Mouse (Mus musculus) lung, embryonic 14.5 days (tissue): ENCODE data around the gene Phf24. TPM values are rescaled to one million over a fixed set of nuclear protein-coding genes. Genes with fewer than 3 reads are reported as not detected.

ENCODE experiments used
- ATAC-seq: fragments of 200-750 bp; cut with Nextera tagmentation; 2 replicates; pipeline ENCODE4 v1.8.0; 2017; ENCODE audit warnings: mild to moderate bottlenecking, moderate TSS enrichment, moderate library complexity; ENCODE audit not compliant: insufficient read depth
- DNase-seq: peaks from one replicate; pipeline ENCODE4 v3.0.0-alpha.2; 2015
- H3K27ac ChIP-seq: fragments of 300-500 bp; sonication (generic); 2 replicates; pipeline ENCODE4 v1.5.1; 2014; ENCODE audit warnings: low read depth, mild to moderate bottlenecking, moderate library complexity
- H3K27me3 ChIP-seq: fragments of 300-500 bp; sonication (generic); 2 replicates; pipeline ENCODE4 v1.6.1; 2014; ENCODE audit warnings: low read length, control low read depth; ENCODE audit not compliant: insufficient read depth
- H3K36me3 ChIP-seq: fragments of 300-500 bp; sonication (generic); 2 replicates; pipeline ENCODE4 v1.6.1; 2014; ENCODE audit warnings: control low read depth; ENCODE audit not compliant: insufficient read depth
- H3K4me1 ChIP-seq: fragments of 300-500 bp; sonication (generic); 2 replicates; pipeline ENCODE4 v1.6.1; 2014; ENCODE audit warnings: antibody characterized with exemption, control low read depth; ENCODE audit not compliant: insufficient read depth
- H3K4me2 ChIP-seq: fragments of 300-500 bp; sonication (generic); 2 replicates; pipeline ENCODE4 v1.6.1; 2014; ENCODE audit warnings: mild to moderate bottlenecking
- H3K4me3 ChIP-seq: fragments of 300-500 bp; sonication (generic); 2 replicates; pipeline ENCODE4 v1.5.1; 2014; ENCODE audit warnings: low read depth, low read length
- H3K9ac ChIP-seq: fragments of 300-500 bp; sonication (generic); 2 replicates; pipeline ENCODE4 v1.6.1; 2014
- H3K9me3 ChIP-seq: fragments of 300-500 bp; sonication (generic); 2 replicates; pipeline ENCODE4 v1.6.1; 2016; ENCODE audit warnings: low read depth, low read length, control low read depth
- CTCF ChIP-seq: IDR thresholded peaks from 2 replicates; pipeline ENCODE4 v1.5.1; 2016; ENCODE audit warnings: antibody characterized with exemption, low read depth
- WGBS: fragments of 180-500 bp; shearing (Covaris S2); extraction: QIAGEN DNeasy Blood & Tissue Kit; methylation state at CpG from one replicate; pipeline ENCODE4 v1.1.7; 2014; 5-methylcytosine and 5-hydroxymethylcytosine counted together
- polyA plus RNA-seq: library from polyadenylated mRNA; unstranded; fragments of >200 nt; fragmentation: Nextera tagmentation; extraction: Ambion mirVana; gene quantifications from 2 replicates; pipeline ENCODE4 v1.2.1, GENCODE M21; 2014

Gene Phf24
- polyA plus RNA-seq, 1 experiment from 2014 or later = 0.53 TPM

- no peaks in the 10 kb centered on the region for H3K36me3 ChIP-seq
- no peaks in the 10 kb centered on the region for H3K27me3 ChIP-seq
- no peaks in the 10 kb centered on the region for H3K9me3 ChIP-seq
- TF ChIP-seq CTCF = no peak
- H3K27ac ChIP-seq = no peak overlapping the region
- WGBS = 77% methylated on average over 7 of the region's 7 CpGs
- H3K4me2 ChIP-seq = no peak overlapping the region
- H3K4me3 ChIP-seq = no peak overlapping the region
- no peak overlapping the region for H3K9ac ChIP-seq
- H3K4me1 ChIP-seq = no peaks in the 10 kb centered on the region
- ATAC-seq (no peak), DNase-seq (no peak)
Measured at GRCm38 (mm10) chr4:42895118-42895517, 21.3 kb upstream of the Phf24 start.

- Histone ChIP-seq H3K4me3 (no peak overlapping the region), H3K27me3 (no peaks in the 10 kb centered on the region), H3K4me1 (no peaks in the 10 kb centered on the region), H3K4me2 (no peak overlapping the region), H3K9me3 (no peaks in the 10 kb centered on the region), H3K27ac (no peak overlapping the region), H3K9ac (no peak overlapping the region), H3K36me3 (no peaks in the 10 kb centered on the region)
- 36% methylated on average over 3 of the region's 3 CpGs for WGBS
- no peak for ATAC-seq
- TF ChIP-seq CTCF = no peak
- no peak for DNase-seq
Measured at GRCm38 (mm10) chr4:42898914-42899313, 17.5 kb upstream of the Phf24 start.

GRCm38 (mm10) chr4:42900878-42901277, 15.6 kb upstream of the Phf24 start:
- H3K27ac ChIP-seq = no peak overlapping the region
- no peak for ATAC-seq
- H3K9ac ChIP-seq = no peak overlapping the region
- no peak for DNase-seq
- H3K36me3 ChIP-seq = no peaks in the 10 kb centered on the region
- no peaks in the 10 kb centered on the region for H3K27me3 ChIP-seq
- 56% methylated on average over 5 of the region's 5 CpGs for WGBS
- H3K4me2 ChIP-seq = no peak overlapping the region
- no peaks in the 10 kb centered on the region for H3K4me1 ChIP-seq
- no peak for TF ChIP-seq CTCF
- H3K9me3 ChIP-seq = no peaks in the 10 kb centered on the region
- no peak overlapping the region for H3K4me3 ChIP-seq

GRCm38 (mm10) chr4:42902174-42902573, 14.3 kb upstream of the Phf24 start:
- no peak overlapping the region for H3K4me2 ChIP-seq
- H3K9me3 ChIP-seq = no peaks in the 10 kb centered on the region
- peak; percentile 59 for TF ChIP-seq CTCF
- no peak overlapping the region for H3K4me3 ChIP-seq
- H3K9ac ChIP-seq = no peak overlapping the region
- 40% methylated on average over 9 of the region's 9 CpGs for WGBS
- no peaks in the 10 kb centered on the region for H3K4me1 ChIP-seq
- ATAC-seq (no peak), DNase-seq (peak; percentile 27)
- H3K27ac ChIP-seq = no peak overlapping the region
- no peaks in the 10 kb centered on the region for H3K36me3 ChIP-seq
- no peaks in the 10 kb centered on the region for H3K27me3 ChIP-seq

GRCm38 (mm10) chr4:42902730-42903129, 13.7 kb upstream of the Phf24 start:
- H3K4me1 ChIP-seq = no peaks in the 10 kb centered on the region
- no peak overlapping the region for H3K9ac ChIP-seq
- H3K27me3 ChIP-seq = no peaks in the 10 kb centered on the region
- no peak overlapping the region for H3K4me3 ChIP-seq
- no peak overlapping the region for H3K27ac ChIP-seq
- ATAC-seq (no peak), DNase-seq (no peak)
- whole genome bisulfite sequencing = 85% methylated on average over 5 of the region's 5 CpGs
- H3K9me3 ChIP-seq = no peaks in the 10 kb centered on the region
- H3K4me2 ChIP-seq = no peak overlapping the region
- TF ChIP-seq CTCF = no peak
- no peaks in the 10 kb centered on the region for H3K36me3 ChIP-seq

GRCm38 (mm10) chr4:42903942-42904341, 12.5 kb upstream of the Phf24 start:
- Histone ChIP-seq H3K4me3 (no peak overlapping the region), H3K9me3 (no peaks in the 10 kb centered on the region), H3K4me2 (no peak overlapping the region), H3K27ac (no peak overlapping the region), H3K4me1 (no peaks in the 10 kb centered on the region), H3K27me3 (no peaks in the 10 kb centered on the region), H3K36me3 (no peaks in the 10 kb centered on the region), H3K9ac (no peak overlapping the region)
- DNase-seq (no peak), ATAC-seq (no peak)
- TF ChIP-seq CTCF = no peak
- 29% methylated on average over 1 of the region's 1 CpGs for WGBS

- ATAC-seq = no peak
- 85% methylated on average over 3 of the region's 3 CpGs for WGBS
Measured at GRCm38 (mm10) chr4:42904523-42904922, 11.9 kb upstream of the Phf24 start.

GRCm38 (mm10) chr4:42904966-42905365, 11.5 kb upstream of the Phf24 start:
- Histone ChIP-seq H3K9me3 (no peaks in the 10 kb centered on the region), H3K36me3 (no peaks in the 10 kb centered on the region), H3K27ac (no peak overlapping the region), H3K9ac (no peak overlapping the region), H3K4me2 (no peak overlapping the region), H3K4me3 (no peak overlapping the region), H3K4me1 (no peaks in the 10 kb centered on the region), H3K27me3 (no peaks in the 10 kb centered on the region)
- 85% methylated on average over 6 of the region's 6 CpGs for WGBS
- DNase-seq (no peak), ATAC-seq (no peak)
- no peak for TF ChIP-seq CTCF

More at GRCm38 (mm10) chr4:42904523-42904922, 11.9 kb upstream of the Phf24 start:
- no peaks in the 10 kb centered on the region for H3K36me3 ChIP-seq
- H3K9me3 ChIP-seq = no peaks in the 10 kb centered on the region
- DNase-seq = no peak
- no peak overlapping the region for H3K9ac ChIP-seq
- H3K4me3 ChIP-seq = no peak overlapping the region
- H3K27me3 ChIP-seq = no peaks in the 10 kb centered on the region
- TF ChIP-seq CTCF = no peak
- H3K4me2 ChIP-seq = no peak overlapping the region
- H3K4me1 ChIP-seq = no peaks in the 10 kb centered on the region
- H3K27ac ChIP-seq = no peak overlapping the region
